Mouse (Mus musculus) bone marrow macrophage, adult 2 months (primary cell): Measurements from ENCODE around the gene Wscd2. TPM values are rescaled to one million over a fixed set of nuclear protein-coding genes. Genes with fewer than 3 reads are reported as not detected.

ENCODE experiments used
- H3K27ac ChIP-seq: 2 replicates; pipeline ENCODE4 v1.5.1; 2012; ENCODE audit warnings: low read depth, low read length; ENCODE audit not compliant: insufficient read depth
- H3K4me1 ChIP-seq: 2 replicates; pipeline ENCODE4 v1.6.1; 2012; ENCODE audit warnings: low read length; ENCODE audit not compliant: control insufficient read depth, insufficient read depth
- H3K4me3 ChIP-seq: 2 replicates; pipeline ENCODE4 v1.5.1; 2012; ENCODE audit warnings: mild to moderate bottlenecking, low read length, moderate library complexity; ENCODE audit not compliant: insufficient read depth
- CTCF ChIP-seq: IDR thresholded peaks from 2 replicates; pipeline ENCODE4 v1.5.1; 2012; ENCODE audit warnings: low read depth, mild to moderate bottlenecking, low read length, moderate library complexity
- POLR2A ChIP-seq: IDR thresholded peaks from 2 replicates; pipeline ENCODE4 v1.6.1; 2012; ENCODE audit warnings: mild to moderate bottlenecking, low read depth, low read length, borderline replicate concordance
- polyA plus RNA-seq: library from polyadenylated mRNA; stranded (reverse); fragments of >200 nt; gene quantifications from 2 replicates; pipeline ENCODE4 v1.2.4, GENCODE M21; 2012; ENCODE audit not compliant: missing spikeins, insufficient read depth, insufficient read length

The Wscd2 gene
- polyA plus RNA-seq = not detected in 2 replicates

- Histone ChIP-seq H3K4me1 (no peaks in the 10 kb centered on the region), H3K27ac (no peak within 1 kb of the TSS), H3K4me3 (no peak within 1 kb of the TSS)
- no peak for TF ChIP-seq POLR2A
- no peak for TF ChIP-seq CTCF
Measured at GRCm38 (mm10) chr5:113490033-113490432, at the start of gene Wscd2. Wscd2 (plus strand) TSS chr5:113490333.

- no peak overlapping the region for H3K4me3 ChIP-seq
- H3K4me1 ChIP-seq = no peaks in the 10 kb centered on the region
- TF ChIP-seq POLR2A (no peak), CTCF (no peak)
- no peak overlapping the region for H3K27ac ChIP-seq
Measured at GRCm38 (mm10) chr5:113442180-113442579, 48.0 kb upstream of the Wscd2 start.

- Histone ChIP-seq H3K4me1 (no peaks in the 10 kb centered on the region), H3K27ac (no peak overlapping the region), H3K4me3 (no peak overlapping the region)
- TF ChIP-seq POLR2A = no peak
- TF ChIP-seq CTCF = no peak
Measured at GRCm38 (mm10) chr5:113448023-113448734, 42.0 kb upstream of the Wscd2 start.

- TF ChIP-seq CTCF = no peak
- TF ChIP-seq POLR2A = no peak
- Histone ChIP-seq H3K4me1 (no peaks in the 10 kb centered on the region), H3K27ac (no peak overlapping the region), H3K4me3 (no peak overlapping the region)
Measured at GRCm38 (mm10) chr5:113449336-113449735, 40.8 kb upstream of the Wscd2 start.

- Histone ChIP-seq H3K4me1 (no peaks in the 10 kb centered on the region), H3K27ac (no peak overlapping the region)
- TF ChIP-seq CTCF = no peak
- no peak for TF ChIP-seq POLR2A
Measured at GRCm38 (mm10) chr5:113452691-113453090, 37.4 kb upstream of the Wscd2 start.

GRCm38 (mm10) chr5:113453356-113453755 lies 36.8 kb upstream of the Wscd2 start:
- Histone ChIP-seq H3K27ac (no peak overlapping the region), H3K4me1 (no peaks in the 10 kb centered on the region), H3K4me3 (no peak overlapping the region)
- TF ChIP-seq POLR2A (no peak), CTCF (no peak)

More at GRCm38 (mm10) chr5:113452691-113453090, 37.4 kb upstream of the Wscd2 start:
- no peak overlapping the region for H3K4me3 ChIP-seq

- no peaks in the 10 kb centered on the region for H3K4me1 ChIP-seq
- no peak for TF ChIP-seq CTCF
- no peak for TF ChIP-seq POLR2A
- H3K27ac ChIP-seq = no peak overlapping the region
- no peak overlapping the region for H3K4me3 ChIP-seq
Measured at GRCm38 (mm10) chr5:113456020-113456419, 34.1 kb upstream of the Wscd2 start.

GRCm38 (mm10) chr5:113456756-113457155 lies 33.4 kb upstream of the Wscd2 start:
- TF ChIP-seq POLR2A (no peak), CTCF (no peak)
- no peak overlapping the region for H3K4me3 ChIP-seq
- no peak overlapping the region for H3K27ac ChIP-seq
- no peaks in the 10 kb centered on the region for H3K4me1 ChIP-seq

GRCm38 (mm10) chr5:113457260-113457659 lies 32.9 kb upstream of the Wscd2 start:
- no peak overlapping the region for H3K4me3 ChIP-seq
- no peak for TF ChIP-seq CTCF
- no peak for TF ChIP-seq POLR2A
- no peak overlapping the region for H3K27ac ChIP-seq
- H3K4me1 ChIP-seq = no peaks in the 10 kb centered on the region

GRCm38 (mm10) chr5:113459942-113460341 lies 30.2 kb upstream of the Wscd2 start:
- no peak overlapping the region for H3K4me3 ChIP-seq
- H3K27ac ChIP-seq = no peak overlapping the region
- TF ChIP-seq POLR2A = no peak
- no peak for TF ChIP-seq CTCF
- H3K4me1 ChIP-seq = no peaks in the 10 kb centered on the region
